Mouse (Mus musculus): ENCODE results near the gene Evi5l.

Evi5l gene

DNA sequence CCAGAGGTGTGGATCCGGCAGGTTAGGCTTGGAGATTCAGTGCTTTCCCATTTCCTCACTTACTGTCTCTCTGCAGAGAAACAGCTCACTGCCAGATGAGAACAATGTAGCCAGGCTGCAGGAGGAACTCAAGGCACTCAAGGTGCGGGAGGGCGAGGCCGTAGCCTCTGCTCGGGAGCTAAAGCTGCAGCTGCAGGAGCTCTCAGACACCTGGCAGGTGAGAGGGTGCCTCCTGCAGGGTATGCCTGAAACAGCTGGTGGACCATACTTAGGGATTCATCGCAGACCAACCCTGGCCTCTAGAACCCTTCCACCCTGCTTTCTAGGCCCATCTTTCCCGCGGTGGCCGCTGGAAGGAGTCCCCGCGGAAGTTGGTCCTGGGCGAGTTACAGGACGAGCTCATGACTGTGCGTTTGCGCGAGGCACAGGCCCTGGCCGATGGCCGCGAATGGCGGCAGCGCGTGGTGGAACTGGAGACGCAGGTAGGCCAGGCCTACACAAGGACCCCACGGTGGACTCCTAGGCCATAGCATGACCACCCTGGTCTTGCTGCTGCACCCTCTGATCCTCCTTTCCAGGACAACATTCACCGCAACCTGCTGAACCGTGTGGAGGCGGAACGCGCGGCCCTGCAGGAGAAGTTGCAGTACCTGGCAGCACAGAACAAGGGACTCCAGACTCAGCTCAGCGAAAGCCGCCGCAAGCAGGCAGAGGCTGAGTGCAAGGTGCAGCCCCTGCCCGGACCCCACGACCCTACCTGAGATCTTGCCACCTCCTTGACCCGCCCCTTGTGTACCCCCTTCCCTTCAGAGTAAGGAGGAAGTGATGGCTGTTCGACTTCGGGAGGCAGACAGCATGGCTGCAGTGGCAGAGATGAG, 39.1 kb downstream of the Evi5l start:
- peak; percentile 73 for DNase-seq (ENCODE audit: low read depth, low spot score)

DNA sequence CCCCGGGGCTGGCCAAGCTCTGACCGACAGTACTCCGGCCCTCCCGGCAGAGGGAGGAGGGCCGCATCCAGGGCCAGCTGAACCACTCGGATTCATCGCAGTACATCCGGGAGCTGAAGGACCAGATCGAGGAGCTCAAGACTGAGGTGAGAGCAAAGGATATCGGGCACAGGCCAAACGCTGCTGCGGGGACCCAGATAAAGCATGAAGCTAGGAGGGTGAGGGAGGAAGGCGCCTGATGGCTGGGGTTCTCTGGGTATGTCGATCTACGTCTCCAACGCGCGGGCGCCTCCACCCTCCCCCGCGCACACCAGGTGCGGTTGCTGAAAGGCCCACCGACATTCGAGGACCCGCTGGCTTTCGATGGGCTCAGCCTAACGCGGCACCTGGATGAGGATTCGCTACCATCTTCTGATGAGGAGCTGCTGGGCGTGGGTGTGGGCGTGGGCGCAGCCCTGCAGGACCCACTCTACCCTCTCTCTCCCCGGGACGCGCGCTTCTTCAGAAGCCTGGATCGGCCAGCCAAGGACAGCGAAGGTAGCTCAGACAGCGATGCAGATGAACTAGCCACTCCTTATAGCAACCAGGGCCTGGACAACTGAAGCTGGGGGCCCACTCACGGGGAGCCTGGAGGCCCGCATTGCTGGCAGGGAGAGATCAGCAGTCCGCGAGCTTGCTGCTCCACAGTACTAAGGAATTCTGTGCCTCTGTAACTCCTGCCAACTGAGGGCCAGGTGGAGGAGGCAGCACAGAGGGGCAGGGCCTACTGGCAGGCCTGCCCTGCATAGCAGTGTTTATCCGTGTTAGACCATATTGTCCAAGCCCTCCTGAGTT, 40.0 kb downstream of the Evi5l start:
- peak; percentile 28 for DNase-seq (ENCODE audit: low read depth, low spot score)

DNA sequence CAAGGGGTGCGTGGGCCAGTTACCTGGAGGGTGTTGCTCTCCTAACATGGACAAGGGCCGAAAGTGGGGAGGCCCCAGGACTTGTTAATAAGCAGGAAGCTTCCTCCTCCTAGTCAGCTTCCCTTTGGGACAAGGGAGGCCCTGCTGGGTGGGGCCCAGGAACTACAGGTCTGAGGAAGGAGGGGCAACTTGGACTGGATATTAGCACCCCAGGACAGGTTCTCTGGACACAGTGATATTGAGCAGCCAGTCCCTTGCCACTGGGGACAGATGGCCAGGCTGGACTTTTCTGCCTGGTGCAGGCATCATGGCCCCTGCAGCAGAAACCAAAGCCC, 40.6 kb downstream of the Evi5l start:
- DNase-seq (ENCODE audit: low read depth, low spot score): no peak

DNA sequence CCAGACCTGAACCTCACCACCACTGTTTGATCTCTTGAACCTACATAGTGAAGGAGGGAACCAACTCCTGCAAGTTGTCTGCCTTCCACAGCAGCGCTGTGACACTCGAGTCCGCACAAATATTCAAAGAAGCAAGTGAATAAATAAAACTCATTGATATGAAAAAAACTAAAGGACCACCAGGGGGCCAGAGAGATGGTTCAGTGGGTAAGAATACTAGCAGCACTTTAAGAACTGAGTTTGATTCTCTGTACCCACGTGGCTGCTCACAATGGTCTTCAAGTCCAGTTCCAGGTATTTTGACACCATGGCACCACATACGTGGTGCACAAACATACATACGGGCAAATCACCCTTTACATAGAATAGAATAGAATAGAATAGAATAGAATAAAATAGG, 44.7 kb downstream of the Evi5l start:
- DNase-seq (ENCODE audit: low read depth, low spot score): no peak

DNA sequence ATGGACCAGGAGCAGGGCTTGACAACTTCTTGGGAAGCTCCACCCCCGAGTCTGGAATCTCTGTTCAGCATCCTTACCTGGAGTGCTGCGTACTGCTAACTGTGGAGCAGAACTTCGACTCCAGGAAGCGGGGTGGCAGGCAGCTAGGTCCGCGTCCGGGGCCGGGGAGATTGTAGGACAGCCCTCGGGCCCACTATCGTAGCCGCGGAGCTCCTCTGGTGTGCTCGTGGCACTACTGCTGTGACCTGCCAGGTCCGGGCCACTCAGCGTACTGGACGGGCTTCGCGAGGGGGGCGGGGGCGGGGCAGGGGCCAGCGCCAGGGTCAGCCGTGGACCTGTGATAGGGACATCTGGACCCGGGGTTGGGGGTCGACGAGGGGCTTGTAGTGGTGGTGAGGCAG, 46.4 kb downstream of the Evi5l start:
- DNase-seq (ENCODE audit: low read depth, low spot score): no peak

DNA sequence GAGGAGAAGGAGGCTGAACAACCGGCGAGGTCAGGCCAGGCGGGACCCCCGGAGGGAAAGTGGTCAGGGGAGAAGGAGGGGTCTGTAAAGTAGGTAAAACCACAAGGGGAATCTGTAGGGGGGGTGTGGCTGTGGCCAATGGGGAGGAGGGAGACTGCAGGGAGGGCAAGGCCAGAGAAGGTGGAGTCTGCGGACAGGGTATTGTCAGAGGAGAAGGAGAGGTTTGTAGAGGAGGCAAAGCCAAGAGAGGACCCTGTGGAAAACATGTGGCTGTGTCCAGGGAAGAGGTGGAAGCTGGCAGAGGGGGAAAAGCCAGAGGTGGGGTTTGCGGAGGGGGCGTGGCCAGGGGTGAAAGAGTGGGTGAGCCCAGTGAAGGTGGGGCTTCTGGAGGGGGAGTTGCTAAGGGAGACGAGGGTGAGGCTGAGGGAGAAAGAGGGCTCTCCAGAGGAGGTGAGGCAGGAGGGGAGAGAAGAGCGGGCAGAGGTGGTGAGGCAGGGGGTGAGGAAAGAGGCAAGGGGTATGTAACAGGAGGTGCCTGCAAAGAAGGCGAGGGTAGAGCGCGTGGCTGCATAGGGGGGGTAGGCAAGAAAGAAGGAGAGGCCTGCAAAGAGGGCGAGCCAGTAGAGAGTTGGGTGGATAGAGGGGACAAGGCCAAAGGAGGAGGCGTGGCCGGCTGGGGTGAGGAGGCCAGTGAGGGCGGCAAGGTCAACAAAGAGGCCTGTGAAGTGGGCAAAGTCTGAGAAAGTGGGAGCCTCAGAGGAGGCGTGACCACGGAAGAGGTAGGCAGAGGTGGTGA, 47.0 kb downstream of the Evi5l start:
- DNase-seq (ENCODE audit: low read depth, low spot score): peak; percentile 31

DNA sequence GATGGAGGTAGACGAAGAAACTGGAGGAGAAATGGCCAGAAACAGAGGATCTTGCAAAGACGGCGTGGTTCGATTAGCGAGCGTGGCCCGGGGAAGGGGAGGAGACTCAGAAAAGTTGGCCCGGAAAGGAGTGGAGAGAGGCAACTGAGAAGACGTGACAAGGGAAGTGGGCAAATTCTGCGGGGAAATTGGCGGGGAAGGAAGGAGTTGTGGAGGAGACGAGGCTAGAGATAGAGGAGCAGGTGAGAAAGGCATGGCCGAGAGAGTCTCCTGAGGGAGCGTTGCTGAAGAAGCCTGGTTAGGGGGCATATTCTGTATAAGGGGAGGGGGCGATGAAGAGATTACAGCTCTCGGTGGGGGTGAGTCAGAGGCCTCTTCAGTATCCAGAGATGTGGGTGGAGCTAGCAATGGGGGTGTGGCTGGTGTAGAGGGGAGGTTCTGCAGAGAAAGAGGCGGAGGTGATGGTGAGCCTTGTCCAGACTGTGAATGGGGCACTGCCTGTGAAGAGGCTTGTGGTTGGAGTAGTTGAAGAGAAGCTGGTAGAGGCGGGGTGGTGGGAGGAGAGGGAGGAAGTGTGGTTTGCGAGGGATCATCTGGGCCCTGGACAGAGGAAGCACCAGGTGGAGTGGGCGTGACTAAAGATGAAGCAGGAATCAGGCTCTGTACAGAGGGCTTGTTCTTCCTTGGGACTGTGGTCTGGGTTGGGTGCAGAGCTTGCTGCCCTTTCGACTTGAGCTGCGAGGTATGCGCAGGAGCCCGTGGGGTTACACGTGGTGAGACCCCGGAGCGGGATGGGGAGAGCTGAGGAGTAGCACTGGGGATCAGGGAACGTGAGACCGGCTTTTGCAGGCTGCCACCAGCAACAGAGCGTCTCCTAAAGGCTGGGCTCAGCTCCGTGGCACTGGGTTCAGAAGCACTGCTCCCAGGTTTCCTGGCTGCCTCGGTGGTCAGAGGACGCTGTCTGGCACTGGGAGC, 47.9 kb downstream of the Evi5l start:
- peak; percentile 69 for DNase-seq (ENCODE audit: low read depth, low spot score)

DNA sequence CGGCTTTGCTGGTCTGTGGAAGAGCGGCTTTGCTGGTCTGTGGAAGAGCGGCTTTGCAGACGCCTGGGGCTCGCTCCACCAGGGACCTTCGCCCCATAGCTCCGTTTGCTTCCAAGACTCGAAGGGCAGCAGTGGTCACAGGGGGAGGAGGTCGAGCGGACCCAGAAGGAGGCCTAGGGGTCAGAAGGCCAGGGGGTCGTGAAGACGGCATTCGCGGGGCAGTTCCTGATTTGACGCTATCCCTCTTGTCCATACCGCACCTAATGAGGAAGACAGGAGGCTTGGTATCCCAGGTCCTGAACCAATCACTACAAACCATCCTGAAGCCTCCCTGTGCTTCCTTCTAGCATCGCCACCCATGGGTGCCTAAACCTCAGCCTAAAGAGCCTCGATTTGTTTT, 49.9 kb downstream of the Evi5l start:
- DNase-seq (ENCODE audit: low read depth, low spot score): no peak

DNA sequence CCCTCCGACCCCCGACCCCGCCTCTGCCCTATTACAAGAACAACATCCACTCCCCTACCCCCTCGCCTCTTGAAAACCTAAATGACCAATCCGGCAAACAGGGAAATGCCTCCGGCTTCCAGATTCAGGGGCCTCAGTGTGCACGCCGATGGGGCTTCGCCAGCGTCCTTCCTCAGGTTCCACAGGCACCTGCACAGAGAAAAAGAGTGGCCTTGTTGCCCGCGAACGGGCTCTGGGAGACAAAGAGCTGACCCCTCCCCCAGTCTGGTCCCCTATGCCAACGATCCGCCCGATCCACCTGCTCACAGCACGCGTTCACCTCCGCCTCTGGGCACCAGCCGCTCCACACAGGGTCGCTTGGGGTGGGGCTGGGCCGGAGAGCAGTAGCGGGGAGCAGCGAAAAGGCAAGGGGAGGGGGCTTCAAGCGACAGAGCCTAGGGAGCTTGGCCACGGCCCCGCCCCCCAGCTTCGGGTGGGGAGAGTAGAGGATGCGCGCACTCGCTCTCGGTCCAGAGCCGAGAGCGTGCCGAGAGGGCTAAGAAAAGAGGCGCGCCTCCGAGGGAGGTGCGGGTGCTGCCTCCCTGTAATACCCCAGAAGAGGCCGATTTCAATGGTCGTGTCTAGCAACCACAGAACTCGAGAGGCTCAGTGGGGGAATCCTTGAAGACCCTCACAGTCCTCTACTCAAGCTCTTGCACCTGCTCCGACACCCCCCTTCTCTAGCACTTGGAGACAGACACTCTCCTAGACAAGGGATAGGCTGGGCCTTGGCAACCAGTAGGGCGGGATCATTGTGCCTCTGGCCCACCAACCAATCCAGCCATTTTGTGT, 50.6 kb downstream of the Evi5l start, which contains the start of gene Prr36:
Prr36 (minus strand) TSS at position 669 of the 831 bp plus-strand sequence.
- peak; percentile 82 for DNase-seq (ENCODE audit: low read depth, low spot score)

DNA sequence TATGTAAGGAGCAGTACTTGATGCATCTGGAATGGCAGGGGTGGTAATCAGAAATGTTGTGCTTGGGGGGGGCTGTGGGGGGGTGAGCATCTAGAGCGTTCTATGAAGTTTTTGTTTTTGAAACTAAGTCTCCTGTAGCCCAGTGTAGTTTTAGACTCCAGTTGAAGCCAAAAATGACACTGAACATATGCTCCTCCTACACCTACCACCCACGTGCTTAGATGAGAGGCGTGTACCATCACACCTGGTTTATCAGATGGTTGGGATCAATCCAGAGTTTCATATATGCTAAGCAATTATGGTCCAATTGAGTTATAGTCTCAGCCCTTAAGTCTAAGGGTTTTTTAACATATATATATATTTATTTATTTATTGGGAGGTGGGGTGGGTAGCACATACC, 53.2 kb downstream of the Evi5l start:
- DNase-seq (ENCODE audit: low read depth, low spot score): no peak

DNA sequence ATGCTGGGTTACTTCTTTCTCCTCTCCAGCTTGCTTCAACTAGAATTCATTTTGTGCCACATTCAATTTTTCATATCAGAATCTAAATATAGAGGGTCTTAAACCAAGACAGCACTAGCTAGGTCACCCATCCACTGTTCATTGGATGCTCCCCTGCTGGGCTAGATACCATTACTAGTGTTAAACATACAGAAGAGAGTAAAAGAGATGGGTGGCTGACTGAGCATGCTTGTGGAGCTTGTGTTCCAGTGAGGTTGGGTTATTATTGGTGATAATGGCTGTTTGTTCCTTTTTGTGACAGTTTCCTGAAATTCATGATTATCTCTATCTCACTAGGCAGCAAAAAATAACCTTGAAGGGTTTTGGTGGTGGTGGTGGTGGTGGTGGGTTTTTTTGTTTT, 55.7 kb downstream of the Evi5l start:
- DNase-seq (ENCODE audit: low read depth, low spot score): no peak

DNA sequence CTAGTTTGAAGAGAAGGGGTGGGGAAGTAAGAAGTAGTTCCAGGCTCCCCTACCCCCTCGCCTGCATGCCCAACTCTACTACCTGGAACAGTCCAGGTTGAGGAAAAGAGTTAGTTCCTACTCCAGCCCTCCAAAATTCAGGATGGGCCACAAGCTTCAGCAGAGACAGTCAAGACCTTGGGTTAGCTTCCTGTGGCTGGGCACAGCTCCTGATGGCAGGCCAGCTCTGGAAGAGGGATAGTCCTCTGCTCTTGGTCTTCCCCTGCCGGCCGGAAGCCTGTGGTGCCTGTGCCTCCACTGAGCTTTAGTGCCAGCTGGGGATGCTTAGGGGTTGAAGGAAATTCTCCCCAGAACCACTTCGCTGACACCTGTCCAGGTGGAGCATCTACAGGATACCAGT, 60.0 kb downstream of the Evi5l start:
- DNase-seq (ENCODE audit: low read depth, low spot score): no peak

DNA sequence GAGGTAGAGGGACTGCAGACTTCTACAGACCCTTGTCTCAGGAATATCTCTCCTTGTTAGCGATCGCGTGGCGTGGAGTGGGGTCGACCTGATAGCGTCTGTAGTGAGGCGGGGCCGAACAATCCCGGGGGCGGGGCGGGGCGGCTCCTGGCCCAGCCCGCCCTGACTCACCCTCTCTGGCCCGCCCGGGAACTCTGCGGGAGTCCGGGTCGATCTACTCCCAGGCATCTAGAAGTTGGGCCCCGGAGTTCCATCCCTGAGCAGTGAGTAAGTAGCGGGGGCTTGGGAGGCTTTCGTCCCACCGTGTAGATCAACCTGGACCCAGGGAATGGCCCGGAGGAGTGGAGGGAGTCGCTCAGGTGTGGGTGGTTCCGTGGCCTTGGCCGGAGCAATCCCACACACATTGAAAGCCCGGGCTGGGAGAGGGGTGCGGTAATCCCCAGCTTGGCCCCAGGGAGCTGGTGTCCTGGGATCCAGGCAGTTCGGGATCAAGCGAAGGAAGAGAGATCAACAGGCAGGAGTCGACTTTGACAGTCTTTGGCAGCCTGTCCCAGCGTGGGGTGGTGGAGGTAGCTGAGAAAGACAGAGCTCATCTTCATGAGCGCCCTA, 60.5 kb downstream of the Evi5l start, which contains the start of gene Lrrc8e:
Lrrc8e (plus strand) TSS at position 89 of the 609 bp plus-strand sequence.
- DNase-seq (ENCODE audit: low read depth, low spot score): peak; percentile 59

DNA sequence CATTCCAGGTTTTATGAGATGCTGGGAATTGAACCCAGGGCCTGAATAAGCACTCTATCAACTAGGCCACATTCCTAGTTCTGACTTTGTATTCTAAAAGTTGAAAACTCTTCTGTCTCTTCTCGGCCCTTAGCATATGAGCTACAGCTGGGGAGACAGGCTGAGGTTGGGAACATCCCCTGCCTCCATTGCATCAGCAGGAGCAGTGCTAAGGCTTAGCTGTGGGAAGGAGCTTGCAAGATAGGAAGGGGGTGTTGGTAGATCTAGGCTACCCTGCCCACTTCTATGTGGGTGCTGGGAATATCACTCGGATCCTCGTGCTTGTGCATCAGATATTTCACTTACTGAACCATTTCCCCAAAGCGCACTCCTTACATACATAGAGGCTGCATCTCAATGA, 61.6 kb downstream of the Evi5l start:
- no peak for DNase-seq (ENCODE audit: low read depth, low spot score)

DNA sequence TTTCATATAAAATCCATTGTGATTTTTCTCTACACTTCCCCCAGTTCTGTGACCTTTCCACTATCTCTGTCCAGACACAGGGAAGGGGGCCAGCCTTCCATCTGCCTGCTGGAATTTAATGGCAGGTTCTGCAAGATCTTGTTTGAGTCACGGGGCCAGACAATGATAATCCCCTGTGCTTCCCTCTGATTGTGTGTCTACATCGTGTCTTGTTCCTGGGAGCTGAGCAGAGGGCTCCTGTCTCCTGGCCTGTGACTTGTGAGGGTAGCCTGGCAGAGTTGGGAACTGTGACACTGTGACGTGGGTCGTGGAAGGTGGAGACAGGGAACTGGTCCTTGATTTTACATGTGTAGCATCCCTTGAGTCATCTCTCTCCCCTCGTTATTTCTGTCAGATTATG, 63.4 kb downstream of the Evi5l start:
- no peak for DNase-seq (ENCODE audit: low read depth, low spot score)

DNA sequence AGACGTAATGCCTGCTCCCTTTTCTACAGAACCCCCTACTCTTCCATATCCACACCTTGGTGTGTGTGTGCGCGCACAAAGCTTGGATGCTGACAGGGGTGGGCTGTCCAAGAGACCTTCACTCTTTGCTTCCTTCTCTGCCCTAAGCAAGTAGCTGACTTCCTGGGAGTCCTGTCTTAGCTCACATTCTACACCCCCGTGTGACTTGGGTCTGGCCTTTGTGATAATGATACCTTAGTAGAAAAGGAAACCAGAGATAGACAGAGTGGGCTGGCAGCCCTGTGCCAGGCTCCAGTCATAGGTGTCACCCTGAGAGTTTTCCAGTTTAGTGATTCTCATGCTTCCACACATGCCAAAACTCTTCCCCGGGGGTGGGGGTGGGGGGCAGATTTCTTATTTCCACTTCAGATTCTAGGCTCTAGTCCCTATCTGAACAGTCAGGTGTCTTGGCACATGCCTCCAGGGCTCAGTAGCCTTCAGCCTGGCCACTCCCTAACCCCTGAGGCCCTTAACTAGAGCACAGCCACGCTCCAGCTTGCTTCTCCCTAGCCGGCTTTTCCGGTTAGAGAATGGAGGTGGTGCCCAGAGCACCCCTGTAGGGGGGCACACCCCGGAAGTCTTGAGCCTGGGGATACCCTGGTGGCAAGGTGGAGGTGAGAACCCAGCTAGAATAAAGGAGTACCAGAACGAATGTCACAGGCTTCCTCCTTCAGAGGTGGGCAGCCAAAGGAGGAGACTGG, 64.4 kb downstream of the Evi5l start:
- no peak for DNase-seq (ENCODE audit: low read depth, low spot score)

DNA sequence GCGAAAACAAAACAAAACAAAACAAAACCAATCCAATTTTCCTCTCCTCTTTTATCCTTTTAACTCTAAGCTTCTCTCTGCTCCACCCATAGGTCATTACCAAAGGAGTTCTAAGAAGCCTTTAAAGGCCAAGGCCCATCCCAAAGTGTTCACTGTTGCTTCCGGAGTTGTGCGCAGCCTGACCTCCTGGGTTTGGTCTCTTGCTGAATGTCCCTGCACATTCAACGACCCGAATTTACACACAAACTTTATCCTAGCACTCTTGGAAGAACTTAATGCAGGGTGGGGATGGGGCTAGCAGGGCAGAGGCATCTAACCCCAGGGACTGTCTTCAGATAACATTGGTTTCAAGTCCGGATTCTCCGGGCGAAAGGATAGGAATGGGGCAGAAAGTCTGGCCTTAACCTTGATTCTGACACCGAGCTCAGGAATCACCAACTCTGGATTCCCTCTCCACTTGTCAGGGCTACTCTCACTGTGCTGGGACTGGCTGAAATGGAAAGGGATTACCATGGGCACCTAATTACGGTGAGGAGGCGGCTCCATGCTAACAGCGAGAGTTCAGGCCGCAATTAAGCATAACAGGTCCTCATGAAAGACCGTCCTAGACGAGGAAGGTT, 71.6 kb downstream of the Evi5l start:
- DNase-seq (ENCODE audit: low read depth, low spot score): peak; percentile 55

All from ZHBTc4 (cell line).